Mouse (Mus musculus) erythroblast, embryonic 14.5 days (primary cell): Measurements from ENCODE around the gene Nedd4.

Experiments
- GATA1 ChIP-seq: IDR thresholded peaks from 2 replicates; pipeline ENCODE4 v1.6.1; 2012; ENCODE audit warnings: low read length, inconsistent platforms, mixed read lengths
- TAL1 ChIP-seq: IDR thresholded peaks from 3 replicates; pipeline ENCODE4 v1.6.1; 2012; ENCODE audit warnings: low read length, inconsistent platforms, mixed read lengths

DNA sequence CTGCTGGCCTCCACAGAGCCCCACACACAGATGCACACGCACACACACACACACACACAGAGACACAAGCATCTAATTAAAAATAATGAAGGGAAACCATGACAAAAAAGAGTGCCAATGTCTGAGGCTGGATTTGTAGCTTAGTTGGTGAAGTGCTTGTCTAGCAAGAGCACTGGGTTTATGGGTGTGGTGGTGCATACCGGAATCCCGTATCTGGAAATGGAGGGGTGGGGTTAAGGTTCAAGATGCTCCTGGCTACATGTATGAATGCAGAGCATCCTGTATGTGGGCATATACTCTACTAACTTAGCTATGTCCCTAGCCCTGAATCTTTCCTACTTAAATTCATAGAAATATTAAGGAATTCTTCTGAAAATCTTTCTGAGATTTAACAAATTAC is 5.0 kb downstream of the Nedd4 start:
- no peak for TF ChIP-seq GATA1
- no peak for TF ChIP-seq TAL1
